Mouse (Mus musculus) hindbrain, embryonic 14.5 days (tissue): ENCODE data around the gene Neurod1. TPM values are rescaled to one million over a fixed set of nuclear protein-coding genes. Genes with fewer than 3 reads are reported as not detected.

Experiments
- ATAC-seq: fragments of 200-750 bp; cut with Nextera tagmentation; 2 replicates; pipeline ENCODE4 v1.8.0; 2017; ENCODE audit warnings: moderate number of reproducible peaks, mild to moderate bottlenecking, moderate TSS enrichment, moderate library complexity; ENCODE audit not compliant: low FRiP score
- DNase-seq: peaks from one replicate; pipeline ENCODE4 v3.0.0-alpha.2; 2015; ENCODE audit warnings: low spot score
- H3K27ac ChIP-seq: fragments of 300-500 bp; sonication (generic); 2 replicates; pipeline ENCODE4 v1.5.1; 2014; ENCODE audit warnings: mild to moderate bottlenecking, moderate library complexity
- H3K27me3 ChIP-seq: fragments of 300-500 bp; sonication (generic); 2 replicates; pipeline ENCODE4 v1.6.1; 2014; ENCODE audit warnings: mild to moderate bottlenecking, low read length, mixed read lengths; ENCODE audit not compliant: control insufficient read depth, insufficient read depth
- H3K36me3 ChIP-seq: fragments of 300-500 bp; sonication (generic); replicated peaks from 2 replicates; pipeline ENCODE4 v1.6.1; 2014; ENCODE audit not compliant: control insufficient read depth, insufficient read depth
- H3K4me1 ChIP-seq: fragments of 300-500 bp; sonication (generic); replicated peaks from 2 replicates; pipeline ENCODE4 v1.6.1; 2014; ENCODE audit warnings: antibody characterized with exemption, low read length, mixed read lengths; ENCODE audit not compliant: control insufficient read depth, insufficient read depth
- H3K4me2 ChIP-seq: fragments of 300-500 bp; sonication (generic); replicated peaks from 2 replicates; pipeline ENCODE4 v1.6.1; 2014; ENCODE audit warnings: mild to moderate bottlenecking, moderate library complexity
- H3K4me3 ChIP-seq: fragments of 300-500 bp; sonication (generic); replicated peaks from 2 replicates; pipeline ENCODE4 v1.5.1; 2014; ENCODE audit warnings: mild to moderate bottlenecking, low read length
- H3K9ac ChIP-seq: fragments of 300-500 bp; sonication (generic); 2 replicates; pipeline ENCODE4 v1.6.1; 2014
- H3K9me3 ChIP-seq: fragments of 300-500 bp; sonication (generic); 2 replicates; pipeline ENCODE4 v1.6.1; 2016; ENCODE audit warnings: low read length; ENCODE audit not compliant: control insufficient read depth
- WGBS: fragments of 180-500 bp; shearing (Covaris S2); extraction: QIAGEN DNeasy Blood & Tissue Kit; methylation state at CpG from one replicate; pipeline ENCODE4 v1.1.7; 2014; 5-methylcytosine and 5-hydroxymethylcytosine counted together
- polyA plus RNA-seq: library from polyadenylated mRNA; unstranded; fragments of >200 nt; fragmentation: Nextera tagmentation; extraction: Ambion mirVana; gene quantifications from 2 replicates; pipeline ENCODE4 v1.2.1, GENCODE M21; 2014

Neurod1 gene
- polyA plus RNA-seq, 1 experiment from 2014 or later = 35.4 TPM

DNA sequence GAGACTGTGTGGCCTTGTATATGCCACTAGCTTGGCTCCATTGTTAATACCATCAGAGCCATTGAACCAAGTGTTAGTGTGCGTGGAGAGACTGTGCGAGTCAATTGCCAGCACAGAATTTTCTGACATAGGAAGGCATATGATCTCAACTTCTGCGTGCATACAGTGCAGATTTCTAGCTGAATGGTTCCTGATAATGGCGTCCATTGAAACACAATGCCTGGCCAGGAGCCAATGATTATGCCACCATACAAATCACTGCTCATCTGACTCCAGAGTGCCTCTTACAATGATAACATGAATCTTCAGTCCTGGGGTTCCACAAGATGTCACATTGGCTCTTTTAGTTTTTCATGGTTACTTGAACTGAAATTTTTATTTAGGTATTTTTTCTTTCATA lies 7.2 kb downstream of the Neurod1 start:
- ATAC-seq (no peak), DNase-seq (peak; percentile 60)
- H3K4me2 ChIP-seq = no peak overlapping the region
- peak overlapping the region; percentile 16; the same call in 1 of the 2 replicates for H3K27ac ChIP-seq
- no peak overlapping the region for H3K4me3 ChIP-seq
- WGBS = 50% methylated on average over 4 of the region's 4 CpGs
- 0 out of 2 replicates have a peak, but pooled peaks cover 6% of the 10 kb centered on the region for H3K4me1 ChIP-seq
- no peaks in the 10 kb centered on the region for H3K36me3 ChIP-seq
- no peaks in the 10 kb centered on the region for H3K9me3 ChIP-seq
- no peak overlapping the region for H3K9ac ChIP-seq
- 0 out of 2 replicates have a peak, but pooled peaks cover 5% of the 10 kb centered on the region for H3K27me3 ChIP-seq

DNA sequence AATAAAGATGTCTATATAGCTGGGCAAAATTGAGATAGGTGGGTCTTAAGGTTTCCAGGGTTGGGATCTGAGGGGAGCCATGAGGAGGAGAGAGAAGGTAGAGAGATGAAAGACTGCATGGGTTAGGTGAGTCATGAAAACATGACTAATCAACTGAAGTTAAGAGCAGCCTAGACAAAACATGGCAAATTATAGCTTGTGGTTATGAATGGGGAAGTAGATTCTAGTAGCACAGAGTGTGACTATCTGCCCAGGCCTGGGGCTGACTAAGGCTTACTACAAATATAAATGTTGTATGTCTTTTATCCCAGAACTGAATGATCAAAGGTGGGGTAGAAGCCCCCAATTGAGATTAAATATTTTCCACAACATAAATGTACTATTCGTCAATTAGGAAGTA lies 9.4 kb downstream of the Neurod1 start:
- no peak overlapping the region for H3K27ac ChIP-seq
- H3K4me1 ChIP-seq = 0 out of 2 replicates have a peak, but pooled peaks cover 6% of the 10 kb centered on the region
- no peaks in the 10 kb centered on the region for H3K9me3 ChIP-seq
- no peak overlapping the region for H3K4me2 ChIP-seq
- 74% methylated on average over 1 of the region's 1 CpGs for WGBS
- H3K4me3 ChIP-seq = no peak overlapping the region
- ATAC-seq (no peak), DNase-seq (no peak)
- no peak overlapping the region for H3K9ac ChIP-seq
- no peaks in the 10 kb centered on the region for H3K27me3 ChIP-seq
- no peaks in the 10 kb centered on the region for H3K36me3 ChIP-seq

DNA sequence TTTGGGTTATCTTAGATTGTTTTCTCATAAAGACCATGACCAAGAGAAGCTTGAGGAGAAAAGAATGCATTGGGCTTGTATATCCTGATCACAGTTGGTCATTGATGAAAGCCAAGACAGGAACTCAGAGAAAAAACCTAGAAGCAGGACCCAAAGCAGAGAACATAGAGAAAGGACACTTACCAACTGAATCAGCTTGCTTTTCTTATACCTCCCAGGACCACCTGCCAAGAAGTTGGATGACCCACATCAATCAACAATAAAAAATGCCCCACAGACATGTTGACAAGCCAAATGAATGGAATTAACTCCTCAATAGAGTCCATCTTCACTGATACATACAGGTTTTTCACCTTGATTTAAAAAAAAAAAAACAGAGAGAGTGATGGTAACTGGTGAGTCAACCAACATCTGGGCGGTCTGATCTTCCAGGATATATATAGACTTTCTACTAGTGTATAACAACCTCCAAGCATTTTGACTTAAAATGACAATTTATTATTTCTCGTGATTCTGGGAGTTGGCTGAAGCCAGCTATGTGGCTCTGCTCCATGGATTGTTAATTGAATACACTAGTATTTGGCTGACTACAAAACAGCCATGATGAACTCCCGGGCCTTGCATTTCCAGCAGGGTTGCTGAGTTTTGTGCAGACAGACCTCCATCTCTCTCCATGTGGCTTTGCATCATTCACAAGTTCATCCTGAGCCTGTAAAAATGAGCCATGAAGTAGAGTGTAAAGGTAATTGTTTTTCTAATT lies 12.5 kb downstream of the Neurod1 start:
- Histone ChIP-seq H3K9me3 (no peaks in the 10 kb centered on the region), H3K9ac (no peak overlapping the region), H3K36me3 (no peaks in the 10 kb centered on the region), H3K4me2 (no peak overlapping the region), H3K27ac (no peak overlapping the region), H3K4me3 (no peak overlapping the region), H3K27me3 (no peaks in the 10 kb centered on the region), H3K4me1 (no peaks in the 10 kb centered on the region)
- ATAC-seq = no peak
- DNase-seq = no peak
- 88% methylated on average over 3 of the region's 3 CpGs for WGBS

- H3K4me2 ChIP-seq = no peak overlapping the region
- 89% methylated on average over 2 of the region's 2 CpGs for whole genome bisulfite sequencing
- no peak for DNase-seq
- no peaks in the 10 kb centered on the region for H3K36me3 ChIP-seq
- no peak for ATAC-seq
- H3K27ac ChIP-seq = no peak overlapping the region
- no peak overlapping the region for H3K4me3 ChIP-seq
- no peak overlapping the region for H3K9ac ChIP-seq
- no peaks in the 10 kb centered on the region for H3K4me1 ChIP-seq
- H3K9me3 ChIP-seq = no peaks in the 10 kb centered on the region
- no peaks in the 10 kb centered on the region for H3K27me3 ChIP-seq
Measured at GRCm38 (mm10) chr2:79443401-79443800, 13.2 kb downstream of the Neurod1 start.

DNA sequence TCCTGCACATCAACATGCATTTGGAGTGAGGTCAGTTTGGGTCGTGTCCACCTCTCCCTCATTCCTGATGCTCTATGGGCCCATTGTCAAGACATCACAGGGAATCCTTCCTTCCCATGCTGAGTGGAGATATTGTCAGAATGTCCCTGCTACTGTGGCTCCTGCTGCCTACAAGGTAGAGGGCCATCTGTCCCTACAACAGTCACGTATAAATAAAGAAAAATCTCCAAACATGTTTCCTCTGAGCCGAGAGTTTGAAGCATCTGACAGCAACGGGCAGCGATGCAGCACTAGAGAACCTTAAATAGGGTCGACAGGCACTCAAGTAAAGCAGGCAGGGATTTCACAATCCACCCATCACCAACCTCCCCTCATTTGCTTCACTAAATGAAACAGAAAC lies 13.6 kb downstream of the Neurod1 start:
- H3K9me3 ChIP-seq = no peaks in the 10 kb centered on the region
- no peak overlapping the region for H3K9ac ChIP-seq
- no peak overlapping the region for H3K4me3 ChIP-seq
- no peaks in the 10 kb centered on the region for H3K4me1 ChIP-seq
- 75% methylated on average over 6 of the region's 6 CpGs for WGBS
- ATAC-seq (no peak), DNase-seq (no peak)
- no peaks in the 10 kb centered on the region for H3K27me3 ChIP-seq
- H3K4me2 ChIP-seq = no peak overlapping the region
- H3K36me3 ChIP-seq = no peaks in the 10 kb centered on the region
- no peak overlapping the region for H3K27ac ChIP-seq

GRCm38 (mm10) chr2:79442227-79442626 lies 14.3 kb downstream of the Neurod1 start:
- no peak for DNase-seq

DNA sequence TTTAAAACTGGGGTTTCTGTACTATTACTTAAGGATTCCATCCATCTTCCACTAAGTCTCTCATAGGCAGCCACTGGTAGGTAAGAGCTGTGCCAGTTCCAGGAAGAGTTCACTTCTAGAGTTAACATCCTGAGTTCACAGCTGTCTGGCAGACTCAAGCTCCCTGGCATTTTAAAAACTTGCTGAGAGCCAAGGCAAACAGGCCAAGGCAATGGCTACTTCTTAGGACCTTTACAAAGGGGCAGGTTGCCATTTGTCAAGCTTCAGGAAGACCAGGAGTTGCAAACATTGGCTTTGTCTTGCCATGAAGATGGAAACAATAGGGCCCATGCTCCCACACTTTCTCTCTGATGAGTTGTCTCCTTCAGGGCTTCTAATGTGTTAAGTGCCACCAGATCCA lies 26.5 kb downstream of the Neurod1 start:
- no peak overlapping the region for H3K4me2 ChIP-seq
- DNase-seq (no peak), ATAC-seq (no peak)
- H3K9me3 ChIP-seq = no peaks in the 10 kb centered on the region
- no peaks in the 10 kb centered on the region for H3K36me3 ChIP-seq
- no peak overlapping the region for H3K4me3 ChIP-seq
- peaks cover 10% of the 10 kb centered on the region; the same call in 1 of the 2 replicates for H3K4me1 ChIP-seq
- H3K9ac ChIP-seq = no peak overlapping the region
- peaks cover 23% of the 10 kb centered on the region; the same call in 1 of the 2 replicates for H3K27me3 ChIP-seq
- H3K27ac ChIP-seq = no peak overlapping the region

More at GRCm38 (mm10) chr2:79442227-79442626, 14.3 kb downstream of the Neurod1 start:
- Histone ChIP-seq H3K27me3 (no peaks in the 10 kb centered on the region), H3K36me3 (no peaks in the 10 kb centered on the region), H3K4me2 (no peak overlapping the region), H3K4me1 (no peaks in the 10 kb centered on the region), H3K27ac (no peak overlapping the region), H3K9ac (no peak overlapping the region), H3K9me3 (no peaks in the 10 kb centered on the region), H3K4me3 (no peak overlapping the region)
- ATAC-seq = no peak
- WGBS = 92% methylated on average over 2 of the region's 2 CpGs

DNA sequence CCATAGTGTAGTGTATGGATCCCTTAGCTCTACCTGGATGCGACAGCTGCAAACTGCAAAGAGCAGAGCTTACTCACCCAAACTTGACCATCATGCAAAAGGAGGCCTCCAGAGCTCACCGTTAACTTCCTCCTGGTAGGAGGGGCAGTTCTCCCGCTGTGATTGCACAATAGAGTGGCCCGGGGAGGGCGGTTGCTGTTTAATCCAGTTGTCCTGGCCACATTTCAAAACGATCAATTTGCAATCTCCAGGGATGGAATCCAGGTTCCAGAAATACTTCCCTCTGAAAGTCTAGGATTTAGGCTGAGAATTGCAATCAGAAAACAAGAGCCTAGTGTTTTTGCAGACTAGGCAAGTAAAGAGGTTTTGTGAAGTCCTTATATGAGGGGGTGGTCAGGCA lies 26.9 kb downstream of the Neurod1 start:
- DNase-seq (no peak), ATAC-seq (no peak)
- Histone ChIP-seq H3K36me3 (no peaks in the 10 kb centered on the region), H3K9ac (no peak overlapping the region), H3K4me1 (peaks cover 10% of the 10 kb centered on the region; the same call in 1 of the 2 replicates), H3K27ac (no peak overlapping the region), H3K4me3 (no peak overlapping the region), H3K27me3 (peaks cover 23% of the 10 kb centered on the region; the same call in 1 of the 2 replicates), H3K4me2 (no peak overlapping the region), H3K9me3 (no peaks in the 10 kb centered on the region)
- under 1% methylated on average over 6 of the region's 6 CpGs for WGBS

DNA sequence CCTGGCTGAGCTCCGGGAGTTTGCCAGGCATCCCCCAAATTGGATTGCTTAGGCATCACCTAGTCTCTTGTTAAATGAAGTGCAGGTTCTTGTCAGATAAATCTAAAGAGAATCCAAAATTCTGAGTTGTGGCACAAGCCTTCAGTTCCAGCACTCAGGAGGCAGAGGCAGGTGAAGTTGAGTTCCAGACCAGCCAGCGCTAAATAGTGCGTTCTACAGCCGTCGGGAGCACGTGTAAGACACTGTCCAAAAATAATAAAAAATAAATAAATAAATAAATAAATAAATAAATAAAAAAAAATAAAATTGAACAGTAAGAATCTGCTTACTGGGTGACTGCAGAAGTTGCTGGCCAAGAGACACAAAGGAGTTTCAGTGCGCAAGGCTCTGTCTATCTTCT lies 27.4 kb downstream of the Neurod1 start:
- no peak overlapping the region for H3K27ac ChIP-seq
- peaks cover 10% of the 10 kb centered on the region; the same call in 1 of the 2 replicates for H3K4me1 ChIP-seq
- H3K9ac ChIP-seq = peak overlapping the region; percentile 10; the same call in 1 of the 2 replicates
- peak overlapping the region; percentile 35; the same call in 1 of the 2 replicates for H3K4me3 ChIP-seq
- ATAC-seq (no peak), DNase-seq (no peak)
- no peaks in the 10 kb centered on the region for H3K9me3 ChIP-seq
- WGBS = 11% methylated on average over 7 of the region's 7 CpGs
- no peaks in the 10 kb centered on the region for H3K36me3 ChIP-seq
- H3K4me2 ChIP-seq = peak overlapping the region; percentile 71
- peaks cover 23% of the 10 kb centered on the region; the same call in 1 of the 2 replicates for H3K27me3 ChIP-seq
